Mouse (Mus musculus) kidney, embryonic 16.5 days (tissue): ENCODE measurements around the gene Man2a1. TPM values are rescaled to one million over a fixed set of nuclear protein-coding genes. Genes with fewer than 3 reads are reported as not detected.

ENCODE experiments used
- ATAC-seq: fragments of 200-750 bp; cut with Nextera tagmentation; 2 replicates; pipeline ENCODE4 v1.8.0; 2017; ENCODE audit warnings: moderate TSS enrichment; ENCODE audit not compliant: low FRiP score, low TSS enrichment
- H3K27ac ChIP-seq: fragments of 300-500 bp; sonication (generic); 2 replicates; pipeline ENCODE4 v1.5.1; 2014; ENCODE audit warnings: low read length
- H3K27me3 ChIP-seq: fragments of 300-500 bp; sonication (generic); 2 replicates; pipeline ENCODE4 v1.6.1; 2014; ENCODE audit warnings: low read length, control low read depth, mixed read lengths; ENCODE audit not compliant: insufficient read depth
- H3K36me3 ChIP-seq: fragments of 300-500 bp; sonication (generic); 2 replicates; pipeline ENCODE4 v1.6.1; 2014; ENCODE audit warnings: low read length, control low read depth, mixed read lengths; ENCODE audit not compliant: insufficient read depth
- H3K4me1 ChIP-seq: fragments of 300-500 bp; sonication (generic); 2 replicates; pipeline ENCODE4 v1.6.1; 2014; ENCODE audit warnings: low read length, control low read depth, mixed read lengths; ENCODE audit not compliant: insufficient read depth
- H3K4me2 ChIP-seq: fragments of 300-500 bp; sonication (generic); replicated peaks from 2 replicates; pipeline ENCODE4 v1.6.1; 2014; ENCODE audit warnings: low read depth, low read length
- H3K4me3 ChIP-seq: fragments of 300-500 bp; sonication (generic); 2 replicates; pipeline ENCODE4 v1.5.1; 2014; ENCODE audit warnings: mild to moderate bottlenecking, low read length
- H3K9ac ChIP-seq: fragments of 300-500 bp; sonication (generic); replicated peaks from 2 replicates; pipeline ENCODE4 v1.6.1; 2014; ENCODE audit warnings: low read length
- H3K9me3 ChIP-seq: fragments of 300-500 bp; sonication (generic); 2 replicates; pipeline ENCODE4 v1.6.1; 2016; ENCODE audit warnings: low read length, control low read depth
- WGBS: fragments of 180-500 bp; shearing (Covaris S2); extraction: QIAGEN DNeasy Blood & Tissue Kit; methylation state at CpG from one replicate; pipeline ENCODE4 v1.1.7; 2014; 5-methylcytosine and 5-hydroxymethylcytosine counted together
- polyA plus RNA-seq: library from polyadenylated mRNA; unstranded; fragments of >200 nt; fragmentation: Nextera tagmentation; extraction: Ambion mirVana; gene quantifications from 2 replicates; pipeline ENCODE4 v1.2.1, GENCODE M21; 2015

Man2a1 gene
- polyA plus RNA-seq, 1 experiment from 2014 or later, result 7.3 TPM

GRCm38 (mm10) chr17:64703649-64704230 lies 103.2 kb downstream of the Man2a1 start:
- Histone ChIP-seq H3K27ac (no peak overlapping the region), H3K4me1 (no peaks in the 10 kb centered on the region)
- ATAC-seq, result no peak

GRCm38 (mm10) chr17:64707529-64707928 lies 107.0 kb downstream of the Man2a1 start:
- Histone ChIP-seq H3K36me3 (peaks cover 4% of the 10 kb centered on the region; the same call in 1 of the 2 replicates), H3K4me2 (no peak overlapping the region), H3K4me1 (no peaks in the 10 kb centered on the region), H3K27me3 (no peaks in the 10 kb centered on the region), H3K9ac (no peak overlapping the region), H3K4me3 (no peak overlapping the region), H3K9me3 (no peaks in the 10 kb centered on the region), H3K27ac (no peak overlapping the region)
- WGBS, result 83% methylated on average over 6 of the region's 6 CpGs
- ATAC-seq, result no peak

More at GRCm38 (mm10) chr17:64703649-64704230, 103.2 kb downstream of the Man2a1 start:
- Histone ChIP-seq H3K4me3 (no peak overlapping the region), H3K9ac (no peak overlapping the region), H3K27me3 (no peaks in the 10 kb centered on the region), H3K4me2 (no peak overlapping the region), H3K36me3 (0 out of 2 replicates have a peak, but pooled peaks cover 4% of the 10 kb centered on the region), H3K9me3 (no peaks in the 10 kb centered on the region)
- WGBS, result 89% methylated on average over 4 of the region's 4 CpGs

- 75% methylated on average over 4 of the region's 4 CpGs for WGBS
- no peak overlapping the region for H3K9ac ChIP-seq
- H3K27ac ChIP-seq, result no peak overlapping the region
- H3K4me1 ChIP-seq, result no peaks in the 10 kb centered on the region
- no peak overlapping the region for H3K4me3 ChIP-seq
- no peaks in the 10 kb centered on the region for H3K9me3 ChIP-seq
- peaks cover 24% of the 10 kb centered on the region for H3K36me3 ChIP-seq
- no peak for ATAC-seq
- H3K27me3 ChIP-seq, result no peaks in the 10 kb centered on the region
- no peak overlapping the region for H3K4me2 ChIP-seq
These were observed 115.8 kb downstream of the Man2a1 start for GRCm38 (mm10) chr17:64716318-64716717.

- WGBS, result 36% methylated on average over 5 of the region's 5 CpGs
- Histone ChIP-seq H3K27me3 (no peaks in the 10 kb centered on the region), H3K9me3 (no peaks in the 10 kb centered on the region), H3K9ac (no peak overlapping the region), H3K36me3 (peaks cover 10% of the 10 kb centered on the region), H3K4me3 (no peak overlapping the region), H3K27ac (no peak overlapping the region), H3K4me1 (no peaks in the 10 kb centered on the region), H3K4me2 (no peak overlapping the region)
- ATAC-seq, result no peak
These were observed 119.2 kb downstream of the Man2a1 start for GRCm38 (mm10) chr17:64719760-64720159.

- ATAC-seq, result no peak
- Histone ChIP-seq H3K4me1 (no peaks in the 10 kb centered on the region), H3K9ac (no peak overlapping the region), H3K27me3 (no peaks in the 10 kb centered on the region), H3K36me3 (peaks cover 9% of the 10 kb centered on the region; the same call in 1 of the 2 replicates), H3K9me3 (no peaks in the 10 kb centered on the region), H3K4me2 (no peak overlapping the region), H3K4me3 (no peak overlapping the region), H3K27ac (no peak overlapping the region)
- WGBS, result 77% methylated on average over 5 of the region's 5 CpGs
These were observed 120.6 kb downstream of the Man2a1 start for GRCm38 (mm10) chr17:64721112-64721511.

GRCm38 (mm10) chr17:64723162-64723561 lies 122.6 kb downstream of the Man2a1 start:
- Histone ChIP-seq H3K9me3 (no peaks in the 10 kb centered on the region), H3K27me3 (no peaks in the 10 kb centered on the region), H3K4me1 (no peaks in the 10 kb centered on the region), H3K4me2 (no peak overlapping the region), H3K27ac (no peak overlapping the region), H3K4me3 (no peak overlapping the region), H3K9ac (no peak overlapping the region), H3K36me3 (peaks cover 7% of the 10 kb centered on the region; the same call in 1 of the 2 replicates)
- no peak for ATAC-seq
- 45% methylated on average over 1 of the region's 1 CpGs for WGBS

- Histone ChIP-seq H3K36me3 (0 out of 2 replicates have a peak, but pooled peaks cover 5% of the 10 kb centered on the region), H3K9ac (no peak overlapping the region), H3K4me1 (no peaks in the 10 kb centered on the region), H3K9me3 (no peaks in the 10 kb centered on the region), H3K4me2 (no peak overlapping the region), H3K27me3 (no peaks in the 10 kb centered on the region), H3K27ac (no peak overlapping the region), H3K4me3 (no peak overlapping the region)
- ATAC-seq, result no peak
- whole genome bisulfite sequencing, result 96% methylated on average over 3 of the region's 3 CpGs
These were observed 124.7 kb downstream of the Man2a1 start for GRCm38 (mm10) chr17:64725214-64725613.

GRCm38 (mm10) chr17:64726032-64726431 lies 125.5 kb downstream of the Man2a1 start:
- ATAC-seq, result no peak
- Histone ChIP-seq H3K4me3 (no peak overlapping the region), H3K27me3 (no peaks in the 10 kb centered on the region), H3K27ac (no peak overlapping the region), H3K9me3 (no peaks in the 10 kb centered on the region), H3K4me1 (no peaks in the 10 kb centered on the region), H3K4me2 (no peak overlapping the region), H3K9ac (no peak overlapping the region), H3K36me3 (0 out of 2 replicates have a peak, but pooled peaks cover 5% of the 10 kb centered on the region)
- WGBS, result 86% methylated on average over 7 of the region's 7 CpGs

GRCm38 (mm10) chr17:64735492-64735891 lies 135.0 kb downstream of the Man2a1 start:
- ATAC-seq, result no peak
- Histone ChIP-seq H3K27me3 (no peaks in the 10 kb centered on the region), H3K4me3 (no peak overlapping the region), H3K4me2 (no peak overlapping the region), H3K9me3 (no peaks in the 10 kb centered on the region), H3K27ac (no peak overlapping the region), H3K4me1 (no peaks in the 10 kb centered on the region), H3K9ac (no peak overlapping the region), H3K36me3 (peaks cover 34% of the 10 kb centered on the region)
- 65% methylated on average over 4 of the region's 4 CpGs for WGBS

GRCm38 (mm10) chr17:64737918-64738317 lies 137.4 kb downstream of the Man2a1 start:
- 58% methylated on average over 1 of the region's 1 CpGs for WGBS

More at GRCm38 (mm10) chr17:64737918-64738317, 137.4 kb downstream of the Man2a1 start:
- Histone ChIP-seq H3K9me3 (no peaks in the 10 kb centered on the region), H3K9ac (no peak overlapping the region), H3K36me3 (peaks cover 52% of the 10 kb centered on the region), H3K4me3 (no peak overlapping the region), H3K4me2 (no peak overlapping the region), H3K4me1 (0 out of 2 replicates have a peak, but pooled peaks cover 6% of the 10 kb centered on the region), H3K27ac (no peak overlapping the region), H3K27me3 (no peaks in the 10 kb centered on the region)
- ATAC-seq, result no peak
